Mouse (Mus musculus) CD8-positive naive resting alpha-beta T cell, adult 2 months (primary cell): Measurements from ENCODE around the gene Cdc42bpa.

Experiments
- DNase-seq, 2 experiments: peaks; one replicate each; pipeline ENCODE4 v3.0.0; 2022; ENCODE audit warnings: low read depth in 2 of 2, low spot score in 2 of 2

Gene Cdc42bpa

DNA sequence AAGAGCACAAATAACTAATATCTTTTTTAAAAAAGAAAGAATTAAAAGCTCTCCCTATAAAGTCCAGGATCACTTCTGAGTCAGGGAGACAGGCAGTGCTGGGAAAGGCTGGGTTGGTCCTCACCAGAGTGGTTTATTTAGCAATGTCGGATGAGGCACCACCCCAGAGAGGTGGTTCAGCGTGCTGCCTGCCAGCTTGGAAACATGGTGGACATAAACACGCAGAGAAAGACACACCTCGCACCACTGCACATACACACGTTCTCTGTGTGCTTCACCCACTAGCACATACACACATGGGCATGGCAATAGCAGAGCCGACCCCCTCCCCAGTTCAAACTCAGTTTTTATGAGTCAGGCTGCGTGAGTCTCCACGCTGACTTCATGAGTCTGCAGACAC is 230.8 kb downstream of the Cdc42bpa start:
- no peak for DNase-seq

DNA sequence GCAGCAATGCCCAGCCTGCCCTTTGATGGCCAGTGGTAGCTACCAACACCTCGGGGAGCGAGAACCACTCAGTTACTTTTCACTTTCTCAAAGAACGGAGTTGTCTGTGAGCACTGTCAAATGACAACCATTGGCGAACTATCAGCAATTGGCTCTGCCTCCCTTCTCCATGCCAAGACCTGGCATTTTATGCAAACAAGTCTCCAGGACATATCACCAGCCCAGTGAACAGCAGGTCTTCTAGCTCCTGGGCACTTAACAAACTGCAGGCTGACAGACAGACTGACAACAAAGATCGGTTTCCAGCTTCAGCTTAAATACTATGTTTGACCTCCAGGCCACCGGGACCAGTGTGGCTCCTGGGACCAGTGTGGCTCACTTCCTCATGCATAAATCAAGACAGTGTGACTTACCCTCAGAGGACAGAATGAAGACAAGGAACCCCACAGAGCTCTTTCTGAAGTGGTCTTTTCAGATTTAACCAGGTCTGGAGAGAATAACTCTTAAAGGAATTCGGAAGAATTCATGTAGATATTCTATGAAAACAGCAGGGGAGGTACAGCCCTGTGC is 231.5 kb downstream of the Cdc42bpa start:
- no peak for DNase-seq

DNA sequence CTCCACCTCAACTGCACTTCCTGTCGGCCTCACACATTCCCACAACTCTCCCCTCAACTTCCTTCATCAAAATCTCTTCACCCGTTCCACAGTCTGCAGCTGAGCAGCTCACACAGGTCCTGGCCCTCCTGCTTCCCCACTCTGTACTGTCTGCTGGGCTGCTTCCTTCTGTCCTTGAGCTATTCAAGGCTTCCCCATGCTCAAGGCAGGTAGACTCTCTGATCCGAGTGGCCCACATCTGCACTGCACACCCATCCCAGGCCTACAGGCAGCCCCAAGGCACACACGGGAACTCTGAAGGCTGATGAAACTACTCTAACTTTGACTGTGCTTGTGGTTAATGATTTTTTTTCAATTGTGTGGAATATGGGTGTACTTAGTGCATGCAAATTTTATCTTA is 232.6 kb downstream of the Cdc42bpa start:
- no peak for DNase-seq

DNA sequence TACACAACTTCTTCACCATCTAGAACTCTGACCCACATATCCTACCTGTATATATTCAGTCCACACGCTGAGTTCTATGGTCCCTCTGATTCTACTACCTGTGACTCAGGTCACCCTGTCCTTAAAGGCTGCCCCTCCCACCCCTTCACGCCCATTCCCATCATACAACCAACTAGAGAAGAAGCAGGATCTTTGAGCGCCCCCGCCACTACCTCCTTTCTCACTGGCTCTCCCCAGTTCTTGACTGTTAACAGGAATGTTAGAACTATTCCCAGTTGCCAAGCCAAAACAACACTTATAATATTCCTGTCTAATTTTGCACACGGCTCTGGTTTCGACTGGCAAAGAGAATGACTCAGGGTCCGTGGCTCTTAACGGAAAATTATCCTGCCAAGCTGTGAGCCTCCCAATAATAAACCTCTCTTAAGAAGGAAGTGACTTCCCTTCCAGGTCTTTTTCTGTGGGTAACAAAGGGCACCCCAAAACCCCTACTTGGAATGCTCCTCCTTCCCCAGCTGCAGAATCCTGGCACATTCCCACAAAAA is 233.2 kb downstream of the Cdc42bpa start:
- DNase-seq: no peak

DNA sequence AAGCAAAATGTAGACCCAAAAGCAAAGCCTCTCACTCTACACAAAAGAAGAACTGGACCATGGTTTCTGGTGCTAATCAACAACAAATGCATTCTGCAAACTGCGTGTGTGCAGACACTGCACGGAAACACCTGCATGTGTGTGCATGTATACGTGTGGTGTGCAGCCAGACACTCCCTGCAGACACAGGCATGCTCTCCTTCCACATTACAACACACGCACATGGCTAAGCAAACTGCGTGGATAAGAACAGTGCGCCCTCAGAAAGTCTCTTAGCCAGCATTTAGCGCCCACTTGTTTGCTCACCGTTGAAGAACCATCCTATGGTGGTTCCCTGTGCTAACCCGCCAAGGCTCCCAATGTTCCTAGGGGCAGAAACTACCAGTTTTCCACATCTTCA is 233.8 kb downstream of the Cdc42bpa start:
- no peak for DNase-seq

DNA sequence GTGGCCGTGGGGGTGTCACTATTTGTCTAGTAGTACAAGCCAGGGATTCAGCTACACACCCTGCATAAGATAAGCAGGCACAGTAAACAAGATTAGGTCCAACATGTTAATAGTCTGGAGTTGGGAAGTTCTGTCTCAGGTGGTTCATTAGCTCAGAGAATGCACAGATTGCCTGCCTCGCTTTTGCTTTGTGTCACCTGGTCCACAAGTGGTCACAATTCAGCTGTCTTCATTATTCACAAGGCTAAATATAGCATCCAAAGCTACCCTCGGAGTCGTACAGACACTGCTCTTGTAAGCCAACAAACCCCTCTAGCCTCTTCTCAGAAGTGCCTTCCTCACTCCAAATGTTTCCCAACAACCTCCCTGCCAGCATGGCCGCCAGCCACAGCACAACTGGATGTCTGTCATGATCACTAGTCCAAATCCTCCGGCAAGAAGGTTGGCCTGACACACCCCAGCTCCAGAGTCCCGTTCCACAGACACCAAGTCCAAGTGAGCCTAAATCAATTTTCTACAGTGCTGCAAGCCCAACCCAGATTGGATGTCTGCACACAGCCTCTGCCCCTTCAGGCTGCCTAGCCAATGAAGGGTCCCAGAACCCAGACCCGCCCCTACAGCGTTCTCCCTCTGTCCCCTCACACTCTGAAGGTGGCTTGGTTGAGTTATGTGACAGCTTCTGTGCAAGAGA is 234.7 kb downstream of the Cdc42bpa start:
- peak in 1 of 2 experiments; percentile 32 for DNase-seq

DNA sequence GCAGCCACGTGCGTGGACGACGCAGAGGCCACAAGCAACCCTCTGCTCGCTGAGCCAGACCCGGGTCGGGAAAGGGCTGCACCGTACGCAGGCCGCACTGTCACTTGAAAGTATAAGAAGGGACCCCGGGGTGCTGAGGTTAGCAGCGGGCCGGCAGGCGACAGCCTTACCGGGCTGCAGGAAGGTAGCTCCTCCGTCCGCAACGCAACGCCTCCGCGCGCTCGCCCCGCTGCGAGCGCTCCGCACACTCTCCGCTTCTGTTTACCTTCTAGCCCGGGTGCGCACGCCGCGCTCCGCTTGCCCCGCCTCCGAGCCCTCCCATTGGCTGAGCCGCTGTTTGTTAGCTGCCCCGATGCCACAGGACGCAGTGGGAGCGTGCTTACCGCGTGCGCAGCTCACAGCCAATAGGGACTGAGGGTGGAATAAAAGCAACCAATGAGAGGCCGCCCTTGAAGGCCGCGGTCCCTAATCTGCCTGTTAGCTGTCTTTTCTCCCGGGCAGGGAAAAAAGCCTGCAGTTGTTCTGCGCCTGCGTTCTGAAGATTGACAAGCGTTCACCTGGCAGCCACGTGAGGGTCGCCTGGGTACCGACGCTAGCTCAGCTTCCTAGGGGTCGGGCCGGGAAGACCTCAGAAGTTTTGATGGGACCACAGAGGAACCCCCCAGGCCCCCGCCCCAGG is 235.6 kb downstream of the Cdc42bpa start:
- DNase-seq: peak; percentile 97 to 98

DNA sequence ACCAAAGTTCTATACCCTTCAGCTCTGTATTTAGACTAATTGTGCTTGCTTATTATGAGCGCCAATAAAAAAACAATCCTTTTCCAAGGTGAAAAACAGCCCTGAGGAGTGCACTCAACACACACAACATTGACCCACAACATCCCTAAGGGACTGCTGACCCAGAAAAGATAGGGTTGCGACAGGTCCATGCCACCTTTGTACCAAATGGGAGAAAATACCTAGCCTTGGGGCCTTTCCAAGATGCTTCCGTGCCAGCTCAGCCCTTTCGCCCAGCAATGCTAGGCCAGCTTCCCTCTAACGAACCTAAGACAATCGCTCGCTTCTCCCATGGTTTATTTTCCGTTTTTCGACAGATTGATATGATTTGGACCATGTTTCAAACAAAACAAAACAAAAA is 236.2 kb downstream of the Cdc42bpa start:
- no peak for DNase-seq

DNA sequence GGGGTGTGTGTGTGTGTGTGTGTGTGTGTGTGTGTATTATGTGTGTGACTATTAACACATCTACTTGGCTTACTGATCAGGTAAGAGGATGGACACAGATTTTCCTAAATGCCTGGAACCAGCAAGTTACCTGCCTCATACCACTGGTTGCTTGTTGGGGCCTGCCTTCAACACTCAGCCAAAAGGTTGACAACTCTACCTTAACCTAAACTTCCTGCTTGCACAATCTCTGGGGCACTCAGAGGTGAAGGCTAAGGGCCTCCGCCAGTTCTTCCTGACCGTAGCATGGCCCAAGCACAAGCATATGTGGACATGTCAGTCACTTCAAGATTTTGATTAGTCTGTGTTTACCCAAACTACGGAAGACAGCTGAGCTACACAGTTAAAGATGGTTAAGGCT is 237.7 kb downstream of the Cdc42bpa start:
- DNase-seq: no peak

DNA sequence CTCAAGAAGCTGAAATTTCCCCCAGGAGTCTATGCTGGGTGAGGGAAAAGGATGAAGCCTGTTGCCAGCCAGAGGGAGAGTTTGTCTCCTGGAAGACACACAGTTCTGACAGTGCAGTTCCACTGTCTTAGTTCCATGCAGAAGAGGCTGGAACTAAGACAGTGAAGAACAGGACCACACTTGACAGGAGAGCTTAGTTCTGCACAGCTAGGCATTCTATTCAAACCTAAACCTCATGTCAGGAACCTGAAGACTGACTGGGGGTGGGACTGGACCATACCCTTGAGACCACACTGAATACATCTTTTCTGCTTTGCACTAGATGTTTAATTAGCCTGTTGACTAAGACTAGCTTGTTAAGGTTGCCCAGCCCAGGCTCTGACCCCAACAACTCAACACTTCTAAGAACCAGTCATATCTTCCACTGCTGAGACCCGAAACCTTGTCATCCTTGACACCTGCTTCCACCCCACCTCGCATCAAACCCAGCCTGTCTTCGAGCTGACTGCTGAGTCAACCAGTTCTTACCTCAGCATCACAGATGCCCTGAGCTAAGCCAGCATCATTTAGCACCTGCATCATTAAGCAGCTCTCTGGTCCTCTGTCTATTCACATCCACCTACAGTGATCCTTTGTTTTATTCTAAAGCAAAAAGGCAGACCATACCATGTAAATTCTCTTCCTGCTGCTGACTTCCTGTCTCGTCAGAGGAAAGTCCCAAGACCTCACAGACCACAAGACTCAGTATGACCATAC is 238.9 kb downstream of the Cdc42bpa start, which contains the start of gene Coq8a:
Gene Coq8a (minus strand): TSS at position 644 of the 756 bp plus-strand sequence.
- peak in 1 of 2 experiments; percentile 5 for DNase-seq

DNA sequence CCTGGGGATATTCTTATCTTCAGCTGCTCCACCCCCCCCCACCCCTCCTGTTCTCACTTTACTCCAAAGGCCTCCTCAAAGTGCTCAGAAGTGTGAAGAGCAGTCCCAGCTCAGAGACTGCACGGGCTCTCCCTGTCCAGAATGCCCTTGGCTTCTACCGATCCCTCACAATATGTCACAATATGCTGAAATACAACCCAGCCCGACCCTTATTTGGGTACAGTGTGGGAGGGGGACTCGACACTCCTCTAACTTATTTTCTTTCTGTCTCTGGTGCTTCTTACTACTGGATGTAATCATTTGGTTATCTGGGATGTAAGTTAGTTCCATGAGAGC is 239.4 kb downstream of the Cdc42bpa start:
- no peak for DNase-seq

DNA sequence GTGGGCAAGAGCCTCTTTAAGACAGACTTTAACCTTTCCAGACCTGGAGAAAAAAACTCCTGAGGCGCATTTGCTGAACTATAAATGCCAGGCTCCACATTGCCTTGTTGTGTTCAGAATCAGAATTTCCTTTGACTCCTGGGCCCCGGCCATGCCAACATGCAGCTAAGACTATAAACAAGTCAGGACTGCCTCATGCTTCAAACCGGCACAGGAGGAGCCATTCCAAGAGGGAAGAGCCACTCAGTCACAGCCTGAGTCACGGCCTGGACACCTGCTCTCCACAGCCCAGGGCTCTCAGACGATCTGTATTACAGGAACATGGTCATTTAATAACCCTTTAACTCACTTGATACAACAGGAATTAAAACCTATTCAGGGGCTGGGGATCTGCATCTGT is 240.4 kb downstream of the Cdc42bpa start:
- DNase-seq: no peak

DNA sequence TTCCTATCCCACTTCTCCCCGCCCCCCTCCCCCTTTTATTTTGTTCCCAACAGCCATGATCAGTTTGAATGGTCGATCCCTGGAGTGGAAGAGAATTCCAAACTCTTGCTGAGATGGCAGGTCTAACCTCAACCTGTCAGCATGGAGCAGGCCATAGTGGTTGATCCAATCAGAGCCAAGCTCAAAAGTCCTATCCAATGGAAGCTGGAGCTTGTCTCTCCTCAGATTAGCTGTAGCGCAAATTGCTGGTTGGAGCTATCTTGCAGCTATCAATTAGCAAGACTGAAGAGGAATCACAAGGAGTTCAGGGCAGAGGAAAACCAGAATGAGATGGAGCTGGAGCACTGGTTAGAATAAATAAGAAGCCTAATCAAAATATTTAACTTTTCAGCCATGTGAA is 248.1 kb downstream of the Cdc42bpa start:
- no peak for DNase-seq

DNA sequence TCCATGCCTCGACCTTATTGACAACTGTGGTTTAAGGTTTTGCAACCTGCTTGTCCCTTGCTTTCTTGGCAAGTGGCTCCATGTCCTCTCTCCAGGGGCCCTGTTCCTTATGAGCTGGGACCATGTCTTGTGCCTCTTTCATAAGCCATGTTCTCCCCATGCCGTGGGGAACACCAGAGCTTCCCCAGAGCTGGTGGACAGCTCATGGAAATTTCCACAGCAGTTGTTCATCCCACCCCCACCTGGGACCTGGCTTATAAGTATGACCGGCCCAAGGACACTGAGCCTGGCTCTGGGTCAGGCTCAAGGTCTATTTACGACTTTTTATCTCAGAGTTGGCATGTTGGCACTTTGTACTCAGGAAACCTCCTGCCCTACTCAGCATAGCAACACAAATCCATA is 249.8 kb downstream of the Cdc42bpa start:
- no peak for DNase-seq

DNA sequence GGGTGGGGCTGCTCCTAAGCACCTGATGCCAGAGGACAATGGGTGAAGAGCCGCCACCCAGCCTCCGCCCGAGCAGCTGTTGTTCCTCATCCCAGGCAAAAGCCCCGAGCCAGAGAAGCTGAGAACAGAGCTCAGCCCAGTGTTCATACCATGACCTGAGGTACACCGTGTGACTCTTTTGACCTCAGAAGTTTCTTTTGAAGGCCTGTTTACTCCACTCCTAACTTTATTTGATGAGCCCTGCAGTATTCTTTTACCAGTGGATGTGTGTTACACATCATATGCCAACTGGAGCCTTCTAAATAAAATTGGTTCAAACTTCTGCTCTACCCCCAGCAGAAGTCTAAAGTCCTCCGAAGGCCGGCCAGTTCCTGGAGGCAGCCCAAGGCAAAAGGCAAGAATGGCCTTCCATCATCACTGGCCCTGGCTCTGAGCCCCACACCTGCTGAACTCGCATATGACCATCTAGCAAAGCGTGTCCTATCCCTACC is 250.6 kb downstream of the Cdc42bpa start:
- no peak for DNase-seq

DNA sequence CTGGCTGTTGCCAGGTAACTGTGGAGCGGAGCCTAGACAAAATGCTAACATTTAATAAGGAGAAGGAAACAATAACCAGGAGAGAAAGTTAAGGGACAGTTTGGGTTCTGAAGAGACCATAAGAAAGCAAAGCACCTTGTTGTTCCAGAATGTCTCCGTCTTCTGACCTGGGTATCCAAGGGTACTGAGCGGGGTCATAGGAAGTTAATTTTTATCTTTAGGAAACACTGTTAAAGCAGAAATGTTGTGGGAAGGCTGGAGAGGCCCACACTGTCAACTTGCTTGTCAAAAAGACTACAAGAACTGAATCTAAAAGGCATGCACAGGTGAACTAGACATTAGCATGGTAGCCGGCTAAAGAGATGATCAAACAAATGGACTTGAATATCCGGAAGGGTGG is 252.6 kb downstream of the Cdc42bpa start:
- DNase-seq: no peak

DNA sequence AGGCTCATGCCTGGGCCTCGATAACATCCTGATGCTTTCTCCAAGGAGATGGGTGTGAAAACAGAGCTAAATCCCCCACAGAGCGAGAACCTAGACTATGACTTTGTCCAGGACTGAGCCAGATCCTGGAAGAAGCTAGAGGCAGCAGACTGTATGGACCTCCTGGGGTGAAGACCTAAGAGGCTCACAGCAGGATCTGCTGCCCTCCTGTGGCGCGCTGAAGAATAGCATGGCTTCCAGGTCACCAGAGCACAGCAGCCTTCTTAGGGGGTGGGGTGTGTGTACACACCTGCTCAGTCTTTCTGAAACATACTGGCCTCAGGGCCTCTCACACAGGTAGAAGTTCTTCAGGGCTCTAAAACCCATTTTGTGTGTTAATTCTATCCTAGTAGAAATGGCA is 254.8 kb downstream of the Cdc42bpa start:
- DNase-seq: peak; percentile 44 to 59
